Mouse (Mus musculus): ENCODE measurements around the gene Ikbke.

GRCm38 (mm10) chr1:131275577-131275976 is 3.8 kb downstream of the Ikbke start:
- TF ChIP-seq CTCF (IDR thresholded peaks at IDR 0.05; ENCODE audit: low read depth, low read length) = no peak
- no peak for TF ChIP-seq GATA1 (IDR thresholded peaks at IDR 0.05; ENCODE audit: borderline replicate concordance, low read length)
- no peak for TF ChIP-seq POLR2AphosphoS5 (IDR thresholded peaks at IDR 0.05; ENCODE audit: insufficient replicate concordance, low read depth, low read length)
